Mouse (Mus musculus) adrenal gland, postnatal 36 days (tissue): ENCODE measurements around the gene Dok1. TPM values are rescaled to one million over a fixed set of nuclear protein-coding genes. Genes with fewer than 3 reads are reported as not detected.
A peak's percentile ranks its signal among the peaks of the same experiment; 100 is the strongest.

ENCODE experiments used
- DNase-seq, 2 experiments: peaks; one replicate each; pipeline ENCODE4 v3.0.0; 2021; ENCODE audit warnings: mixed read lengths in 1 of 2
- total RNA-seq, 2 experiments: library from RNA; stranded (reverse); gene quantifications; 2 replicates each; pipeline ENCODE4 v1.2.3; 2021

The Dok1 gene
- total RNA-seq, 2 experiments from 2014 or later = 9.9 to 13.8 TPM

GRCm38 (mm10) chr6:83049367-83049766 is 16.1 kb upstream of the Dok1 start:
- no peak for DNase-seq

GRCm38 (mm10) chr6:83044742-83045141 is 11.5 kb upstream of the Dok1 start:
- no peak for DNase-seq

GRCm38 (mm10) chr6:83043993-83044392 is 10.7 kb upstream of the Dok1 start:
- DNase-seq = no peak

- no peak for DNase-seq
Observed at GRCm38 (mm10) chr6:83043561-83043960, 10.3 kb upstream of the Dok1 start.

- no peak for DNase-seq
Observed at GRCm38 (mm10) chr6:83040601-83041000, 7.3 kb upstream of the Dok1 start.

- DNase-seq = peak; percentile 96 to 97
Observed at GRCm38 (mm10) chr6:83038496-83039012, 5.3 kb upstream of the Dok1 start.

- no peak for DNase-seq
Observed at GRCm38 (mm10) chr6:83037188-83037587, 3.9 kb upstream of the Dok1 start.

- DNase-seq = no peak
Observed at GRCm38 (mm10) chr6:83034463-83035055, 1.3 kb upstream of the Dok1 start.

GRCm38 (mm10) chr6:83032769-83033191 is 491 bp downstream of the Dok1 start:
- peak; percentile 55 to 60 for DNase-seq

- DNase-seq = no peak
Observed at GRCm38 (mm10) chr6:83031921-83032590, 1.2 kb downstream of the Dok1 start.

- DNase-seq = no peak
Observed at GRCm38 (mm10) chr6:83031111-83031510, 2.2 kb downstream of the Dok1 start.

- no peak for DNase-seq
Observed at GRCm38 (mm10) chr6:83029777-83030176, 3.5 kb downstream of the Dok1 start.

- no peak for DNase-seq
Observed at GRCm38 (mm10) chr6:83027706-83028105, 5.6 kb downstream of the Dok1 start.

GRCm38 (mm10) chr6:83027293-83027692 is 6.0 kb downstream of the Dok1 start:
- DNase-seq = no peak

- no peak for DNase-seq
Observed at GRCm38 (mm10) chr6:83025221-83025620, 8.1 kb downstream of the Dok1 start.

GRCm38 (mm10) chr6:83024421-83024820 is 8.8 kb downstream of the Dok1 start:
- no peak for DNase-seq

GRCm38 (mm10) chr6:83023786-83024185 is 9.5 kb downstream of the Dok1 start:
- no peak for DNase-seq

GRCm38 (mm10) chr6:83023008-83023407 is 10.3 kb downstream of the Dok1 start:
- DNase-seq = no peak

GRCm38 (mm10) chr6:83020836-83021593 is 12.3 kb downstream of the Dok1 start:
- no peak for DNase-seq

GRCm38 (mm10) chr6:83020121-83020520 is 13.2 kb downstream of the Dok1 start:
- DNase-seq = no peak

GRCm38 (mm10) chr6:83019044-83019443 is 14.2 kb downstream of the Dok1 start:
- no peak for DNase-seq

- peak; percentile 35 to 37 for DNase-seq
Observed at GRCm38 (mm10) chr6:83017190-83017589, 16.1 kb downstream of the Dok1 start.

- DNase-seq = no peak
Observed at GRCm38 (mm10) chr6:83015749-83016148, 17.5 kb downstream of the Dok1 start.
